Mouse (Mus musculus) limb, embryonic 11.5 days (tissue): Measurements from ENCODE around the gene Hes5. TPM values are rescaled to one million over a fixed set of nuclear protein-coding genes. Genes with fewer than 3 reads are reported as not detected.

Experiments
- ATAC-seq: fragments of 200-750 bp; cut with Nextera tagmentation; 2 replicates; pipeline ENCODE4 v1.8.0; 2017; ENCODE audit warnings: low read depth; ENCODE audit not compliant: insufficient number of reproducible peaks, low FRiP score, low TSS enrichment
- DNase-seq: peaks from one replicate; pipeline ENCODE4 v3.0.0-alpha.2; 2015; ENCODE audit warnings: low spot score
- H3K27ac ChIP-seq: fragments of 300-500 bp; sonication (generic); replicated peaks from 2 replicates; pipeline ENCODE4 v1.5.1; 2014; ENCODE audit warnings: low read depth, mild to moderate bottlenecking, low read length
- H3K27me3 ChIP-seq: fragments of 300-500 bp; sonication (generic); 2 replicates; pipeline ENCODE4 v1.6.1; 2014; ENCODE audit warnings: mild to moderate bottlenecking, low read length, mixed read lengths; ENCODE audit not compliant: control insufficient read depth, insufficient read depth
- H3K36me3 ChIP-seq: fragments of 300-500 bp; sonication (generic); 2 replicates; pipeline ENCODE4 v1.6.1; 2014; ENCODE audit warnings: mild to moderate bottlenecking, low read length, moderate library complexity, mixed read lengths; ENCODE audit not compliant: control insufficient read depth, insufficient read depth
- H3K4me1 ChIP-seq: fragments of 300-500 bp; sonication (generic); 2 replicates; pipeline ENCODE4 v1.6.1; 2014; ENCODE audit warnings: low read length, mixed read lengths; ENCODE audit not compliant: control insufficient read depth, insufficient read depth
- H3K4me2 ChIP-seq: fragments of 300-500 bp; sonication (generic); 2 replicates; pipeline ENCODE4 v1.6.1; 2014; ENCODE audit warnings: low read depth, mild to moderate bottlenecking, moderate library complexity; ENCODE audit not compliant: severe bottlenecking
- H3K4me3 ChIP-seq: fragments of 300-500 bp; sonication (generic); 2 replicates; pipeline ENCODE4 v1.5.1; 2014; ENCODE audit warnings: low read depth, low read length
- H3K9ac ChIP-seq: fragments of 300-500 bp; sonication (generic); 2 replicates; pipeline ENCODE4 v1.6.1; 2014; ENCODE audit warnings: mild to moderate bottlenecking, low read length
- H3K9me3 ChIP-seq: fragments of 300-500 bp; sonication (generic); 2 replicates; pipeline ENCODE4 v1.6.1; 2016; ENCODE audit warnings: low read length; ENCODE audit not compliant: control insufficient read depth
- WGBS: fragments of 180-500 bp; shearing (Covaris S2); extraction: QIAGEN DNeasy Blood & Tissue Kit; methylation state at CpG from one replicate; pipeline ENCODE4 v1.1.7; 2014; 5-methylcytosine and 5-hydroxymethylcytosine counted together
- polyA plus RNA-seq: library from polyadenylated mRNA; unstranded; fragments of >200 nt; fragmentation: Nextera tagmentation; extraction: Ambion mirVana; gene quantifications from 2 replicates; pipeline ENCODE4 v1.2.1, GENCODE M21; 2014

The Hes5 gene
- polyA plus RNA-seq, 1 experiment from 2014 or later = 0.49 TPM

DNA sequence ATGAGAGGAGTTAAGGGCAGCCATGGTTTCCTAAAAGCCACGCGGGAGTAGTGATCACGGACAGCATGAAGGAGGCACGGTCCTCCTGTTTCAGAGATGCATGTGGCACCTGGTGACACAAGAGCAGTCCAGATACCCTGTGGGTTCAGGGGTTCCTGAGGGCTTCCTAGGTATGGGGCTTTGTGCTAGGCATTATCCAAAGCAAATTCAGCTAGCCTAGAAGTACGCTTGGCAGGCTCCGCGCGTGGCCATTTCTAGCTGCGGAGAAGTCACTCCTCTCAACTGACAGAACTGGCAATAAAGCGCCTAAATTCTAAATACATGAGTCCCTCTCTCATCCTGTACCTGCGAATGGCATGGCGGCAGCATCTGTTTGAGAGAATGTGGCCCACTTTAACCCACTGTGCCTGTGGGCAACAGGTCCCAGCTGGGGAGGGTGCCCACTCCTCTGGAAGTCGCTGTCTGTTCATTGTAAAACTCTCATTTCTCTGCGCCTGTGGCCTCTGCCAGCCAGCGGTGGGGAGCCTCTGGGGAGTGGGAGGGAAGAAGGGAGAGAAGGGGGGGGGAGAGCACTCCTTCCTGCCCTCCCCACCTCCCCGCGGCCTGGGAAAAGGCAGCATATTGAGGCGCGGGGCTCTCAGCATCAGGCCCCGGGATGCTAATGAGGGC lies 568 bp upstream of the Hes5 start:
- WGBS = 18% methylated on average over 20 of the region's 20 CpGs
- Histone ChIP-seq H3K27me3 (peaks cover 58% of the 10 kb centered on the region), H3K9ac (no peak overlapping the region), H3K9me3 (no peaks in the 10 kb centered on the region), H3K4me1 (peaks cover 42% of the 10 kb centered on the region), H3K4me2 (peak overlapping the region; percentile 51), H3K36me3 (no peaks in the 10 kb centered on the region), H3K27ac (no peak overlapping the region), H3K4me3 (peak overlapping the region; percentile 37)
- ATAC-seq (no peak), DNase-seq (no peak)

DNA sequence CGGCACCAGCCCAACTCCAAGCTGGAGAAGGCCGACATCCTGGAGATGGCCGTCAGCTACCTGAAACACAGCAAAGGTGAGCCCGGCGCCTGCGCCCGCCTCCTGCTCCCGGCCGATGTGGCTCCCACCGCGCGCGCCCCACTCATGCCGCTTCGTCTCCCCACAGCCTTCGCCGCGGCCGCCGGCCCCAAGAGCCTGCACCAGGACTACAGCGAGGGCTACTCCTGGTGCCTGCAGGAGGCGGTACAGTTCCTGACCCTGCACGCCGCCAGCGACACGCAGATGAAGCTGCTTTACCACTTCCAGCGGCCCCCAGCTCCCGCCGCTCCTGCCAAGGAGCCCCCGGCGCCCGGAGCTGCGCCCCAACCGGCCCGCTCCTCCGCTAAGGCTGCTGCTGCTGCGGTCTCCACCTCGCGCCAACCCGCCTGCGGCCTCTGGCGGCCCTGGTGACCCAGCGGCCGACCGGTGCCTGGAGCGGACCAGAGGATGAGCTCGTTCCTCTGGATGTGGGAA lies 559 bp downstream of the Hes5 start:
- Histone ChIP-seq H3K9me3 (no peaks in the 10 kb centered on the region), H3K9ac (peak overlapping the region; percentile 47; the same call in 1 of the 2 replicates), H3K4me2 (peak overlapping the region; percentile 51), H3K27ac (no peak overlapping the region), H3K27me3 (peaks cover 58% of the 10 kb centered on the region), H3K4me3 (peak overlapping the region; percentile 37), H3K36me3 (peaks cover 2% of the 10 kb centered on the region; the same call in 1 of the 2 replicates), H3K4me1 (peaks cover 44% of the 10 kb centered on the region)
- ATAC-seq (no peak), DNase-seq (peak; percentile 66)
- WGBS = under 1% methylated on average over 35 of the region's 47 CpGs

DNA sequence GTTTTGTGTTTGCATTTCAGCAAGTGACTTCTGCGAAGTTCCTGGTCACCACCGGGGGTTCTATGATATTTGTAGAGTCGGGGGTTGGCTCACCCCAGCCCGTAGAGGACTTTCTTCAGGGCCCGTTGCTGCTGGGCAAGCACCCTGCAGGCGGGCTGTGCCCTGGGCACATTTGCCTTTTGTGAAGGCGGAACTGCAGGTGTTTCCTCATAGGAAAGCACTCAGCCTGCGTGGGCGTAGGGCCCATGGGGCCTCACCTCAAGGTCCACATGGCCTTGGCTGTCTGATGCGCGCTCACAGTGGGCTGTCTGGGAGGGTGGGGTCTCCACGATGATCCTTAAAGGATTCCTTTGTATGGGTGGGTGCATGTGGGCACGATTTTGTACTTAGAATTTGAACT lies 1.2 kb downstream of the Hes5 start:
- H3K9ac ChIP-seq = no peak overlapping the region
- no peak for ATAC-seq
- H3K36me3 ChIP-seq = peaks cover 3% of the 10 kb centered on the region; the same call in 1 of the 2 replicates
- peak overlapping the region; percentile 51 for H3K4me2 ChIP-seq
- H3K4me3 ChIP-seq = peak overlapping the region; percentile 37
- H3K27me3 ChIP-seq = peaks cover 57% of the 10 kb centered on the region
- no peaks in the 10 kb centered on the region for H3K9me3 ChIP-seq
- WGBS = 20% methylated on average over 13 of the region's 13 CpGs
- H3K4me1 ChIP-seq = peaks cover 44% of the 10 kb centered on the region
- H3K27ac ChIP-seq = no peak overlapping the region
- no peak for DNase-seq

DNA sequence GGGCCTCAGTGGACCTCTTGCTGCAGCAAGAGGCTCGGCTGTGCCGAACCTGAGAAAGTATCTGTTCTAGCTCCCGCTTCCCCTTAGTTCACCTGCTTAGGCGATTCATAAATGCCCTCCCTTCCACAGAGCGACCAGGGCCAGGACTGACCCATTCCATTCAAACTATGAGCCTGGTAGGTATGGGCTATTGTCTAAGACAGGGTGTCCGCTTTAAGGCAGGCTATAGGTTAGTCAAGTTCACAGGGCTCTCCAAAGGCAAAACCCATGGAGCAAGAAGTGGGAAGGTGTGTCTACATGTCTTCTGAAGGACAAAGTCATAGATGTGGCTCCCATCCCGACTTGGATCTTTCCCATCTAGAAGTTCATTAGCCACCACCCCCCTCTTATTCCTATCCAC lies 2.0 kb downstream of the Hes5 start:
- DNase-seq (no peak), ATAC-seq (no peak)
- H3K4me1 ChIP-seq = peaks cover 41% of the 10 kb centered on the region
- 76% methylated on average over 7 of the region's 7 CpGs for WGBS
- peaks cover 55% of the 10 kb centered on the region for H3K27me3 ChIP-seq
- H3K4me3 ChIP-seq = no peak overlapping the region
- H3K36me3 ChIP-seq = peaks cover 3% of the 10 kb centered on the region; the same call in 1 of the 2 replicates
- no peak overlapping the region for H3K9ac ChIP-seq
- no peak overlapping the region for H3K27ac ChIP-seq
- no peaks in the 10 kb centered on the region for H3K9me3 ChIP-seq
- no peak overlapping the region for H3K4me2 ChIP-seq

DNA sequence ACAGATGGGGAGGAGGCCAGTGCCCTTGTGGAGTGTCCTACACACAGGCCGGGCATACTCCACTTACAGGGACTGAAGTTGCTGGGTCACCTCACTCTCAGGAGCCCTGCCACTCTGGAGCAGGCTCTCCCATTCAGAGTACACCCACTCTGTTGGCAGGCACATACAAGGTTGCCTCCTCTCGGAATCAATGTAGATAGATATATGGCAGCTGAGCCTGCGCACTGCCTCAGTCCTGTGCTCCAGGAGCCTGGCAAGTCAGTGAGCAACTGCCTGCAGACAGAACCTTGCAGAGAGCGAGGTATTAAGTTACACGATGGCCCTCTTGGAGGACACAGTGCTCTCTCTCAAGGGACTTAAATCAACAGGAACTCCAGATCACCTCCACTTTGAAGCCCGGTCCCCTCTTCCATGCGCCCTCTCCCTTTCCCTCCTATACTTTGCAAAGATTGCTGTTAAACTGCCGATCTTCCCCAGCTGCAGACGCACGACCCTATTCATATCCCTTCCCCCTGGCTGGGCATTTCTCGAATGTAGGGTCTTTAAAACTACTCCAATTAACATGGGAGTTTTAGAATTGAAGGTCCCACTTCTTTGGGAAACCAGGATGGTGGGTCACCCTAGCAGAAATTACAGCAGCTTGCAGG lies 2.6 kb downstream of the Hes5 start:
- 23% methylated on average over 11 of the region's 11 CpGs for WGBS
- peaks cover 54% of the 10 kb centered on the region for H3K27me3 ChIP-seq
- no peak overlapping the region for H3K27ac ChIP-seq
- peak overlapping the region; percentile 85; the same call in 1 of the 2 replicates for H3K4me3 ChIP-seq
- ATAC-seq (no peak), DNase-seq (no peak)
- no peak overlapping the region for H3K9ac ChIP-seq
- peaks cover 35% of the 10 kb centered on the region for H3K4me1 ChIP-seq
- no peaks in the 10 kb centered on the region for H3K9me3 ChIP-seq
- peaks cover 3% of the 10 kb centered on the region; the same call in 1 of the 2 replicates for H3K36me3 ChIP-seq
- H3K4me2 ChIP-seq = peak overlapping the region; percentile 88

DNA sequence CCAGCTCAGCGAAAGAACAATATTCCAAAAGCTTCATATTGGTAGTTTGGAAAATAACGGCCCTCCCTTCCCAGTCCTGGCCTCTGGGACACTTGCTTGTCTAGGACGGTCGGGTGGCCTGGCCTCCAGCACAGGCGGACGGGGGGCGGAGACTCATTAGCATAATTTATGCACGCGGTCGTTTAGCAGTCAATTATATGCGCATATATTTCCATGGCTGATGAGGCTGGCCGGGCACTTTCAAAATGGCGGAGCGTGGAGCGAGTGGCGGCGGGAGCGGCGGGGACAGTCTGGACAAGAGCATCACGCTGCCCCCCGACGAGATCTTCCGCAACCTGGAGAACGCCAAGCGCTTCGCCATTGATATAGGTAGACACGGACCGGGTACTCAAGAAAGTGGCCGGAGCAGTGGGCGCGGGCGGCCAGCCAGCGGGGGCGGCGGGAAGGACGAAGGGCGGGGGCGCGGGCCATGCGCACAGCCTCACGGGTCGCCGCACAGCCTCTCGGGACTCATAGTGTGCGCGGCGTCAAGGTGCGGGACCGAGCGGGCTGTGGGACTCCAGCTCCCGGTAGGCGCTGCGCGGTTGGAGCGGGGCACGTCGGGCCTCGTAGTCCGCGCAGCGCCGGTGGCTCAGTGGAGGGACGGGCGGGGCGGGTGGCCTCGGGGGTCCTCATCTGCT lies 3.3 kb downstream of the Hes5 start, which contains the start of gene Pank4:
TSS of gene Pank4 (plus strand) at position 223 of the 680 bp plus-strand sequence.
- Histone ChIP-seq H3K27me3 (peaks cover 47% of the 10 kb centered on the region), H3K4me2 (peak within 1 kb of the TSS; percentile 88), H3K4me1 (peaks cover 30% of the 10 kb centered on the region), H3K9me3 (no peaks in the 10 kb centered on the region), H3K9ac (peak within 1 kb of the TSS; percentile 65), H3K4me3 (peak within 1 kb of the TSS; percentile 85), H3K27ac (peak within 1 kb of the TSS; percentile 38), H3K36me3 (peaks cover 3% of the 10 kb centered on the region; the same call in 1 of the 2 replicates)
- DNase-seq (peak; percentile 90), ATAC-seq (peak; percentile 84)
- under 1% methylated on average over 66 of the region's 66 CpGs for WGBS

DNA sequence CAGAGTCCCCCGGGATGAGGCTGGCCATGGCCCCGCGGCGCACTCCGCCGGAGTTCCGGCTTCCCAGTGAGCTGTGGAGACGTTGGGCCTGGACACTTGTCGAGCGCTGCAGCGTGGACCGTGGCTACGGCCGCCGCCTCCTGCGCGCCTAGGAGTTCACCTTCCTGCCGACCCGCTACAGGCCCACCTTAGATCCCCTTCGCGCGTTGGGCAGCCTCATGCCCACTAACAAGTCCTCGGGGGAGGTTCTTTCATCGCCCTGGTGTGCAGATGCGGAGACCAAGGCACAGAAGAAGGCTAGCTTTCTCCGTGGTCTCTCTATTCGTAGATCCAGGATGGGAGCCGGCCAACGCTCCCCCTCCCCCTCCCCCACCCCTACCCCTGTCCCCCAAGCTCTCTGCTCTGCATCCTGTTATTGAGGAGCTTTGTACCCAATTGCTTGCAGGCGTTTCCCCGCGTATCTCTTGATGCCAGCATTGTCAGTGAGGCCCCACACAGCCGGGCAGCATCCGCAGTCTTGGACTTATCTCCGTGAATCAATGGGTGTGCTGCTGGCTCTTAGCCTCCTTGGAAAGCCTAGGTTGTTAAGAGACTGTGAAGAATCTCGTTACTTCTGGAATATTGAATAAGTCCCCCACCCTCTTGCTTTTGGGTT lies 4.0 kb downstream of the Hes5 start:
- Histone ChIP-seq H3K27ac (peak overlapping the region; percentile 38; the same call in 1 of the 2 replicates), H3K4me3 (peak overlapping the region; percentile 85), H3K9me3 (no peaks in the 10 kb centered on the region), H3K27me3 (peaks cover 40% of the 10 kb centered on the region), H3K36me3 (peaks cover 10% of the 10 kb centered on the region), H3K4me1 (peaks cover 30% of the 10 kb centered on the region), H3K4me2 (peak overlapping the region; percentile 88), H3K9ac (peak overlapping the region; percentile 65)
- ATAC-seq = peak; percentile 23; the same call in 1 of the 2 replicates
- WGBS = 3% methylated on average over 36 of the region's 36 CpGs
- no peak for DNase-seq

DNA sequence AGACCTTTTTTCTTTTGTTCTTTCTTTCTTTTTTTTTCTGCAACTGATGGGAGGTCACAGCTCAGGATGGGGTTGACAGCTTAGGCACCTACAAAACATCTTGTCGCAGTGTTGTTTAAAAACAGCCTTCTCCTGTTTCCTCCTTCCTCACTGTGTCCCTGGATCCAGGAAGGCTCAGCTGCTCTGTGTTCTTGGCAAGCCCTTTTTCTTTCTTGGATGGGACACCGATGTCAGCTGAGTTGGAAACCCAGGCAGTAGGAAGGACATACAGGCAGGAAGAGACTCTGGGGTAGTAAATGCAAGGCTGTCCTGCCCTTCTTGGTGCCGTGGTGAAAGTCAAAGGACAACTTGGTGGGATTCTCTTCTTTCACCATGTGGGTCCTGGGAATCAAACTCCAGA lies 5.1 kb downstream of the Hes5 start:
- Histone ChIP-seq H3K4me3 (no peak overlapping the region), H3K27ac (no peak overlapping the region), H3K36me3 (peaks cover 20% of the 10 kb centered on the region), H3K4me1 (peaks cover 25% of the 10 kb centered on the region), H3K9me3 (no peaks in the 10 kb centered on the region), H3K4me2 (no peak overlapping the region), H3K27me3 (peaks cover 29% of the 10 kb centered on the region), H3K9ac (no peak overlapping the region)
- no peak for DNase-seq
- ATAC-seq = no peak
- WGBS = 88% methylated on average over 3 of the region's 3 CpGs
